Mouse (Mus musculus) embryonic facial prominence, embryonic 15.5 days (tissue): ENCODE measurements around the gene Kif5c. TPM values are rescaled to one million over a fixed set of nuclear protein-coding genes. Genes with fewer than 3 reads are reported as not detected.

Source experiments
- ATAC-seq: fragments of 200-750 bp; cut with Nextera tagmentation; 2 replicates; pipeline ENCODE4 v1.8.0; 2017; ENCODE audit warnings: low read depth, moderate TSS enrichment; ENCODE audit not compliant: insufficient number of reproducible peaks, low FRiP score, low TSS enrichment
- H3K27ac ChIP-seq: fragments of 300-500 bp; sonication (generic); replicated peaks from 2 replicates; pipeline ENCODE4 v1.5.1; 2015; ENCODE audit warnings: mild to moderate bottlenecking, inconsistent platforms
- H3K27me3 ChIP-seq: fragments of 300-500 bp; sonication (generic); 2 replicates; pipeline ENCODE4 v1.6.1; 2015; ENCODE audit warnings: inconsistent platforms
- H3K36me3 ChIP-seq: fragments of 300-500 bp; sonication (generic); 2 replicates; pipeline ENCODE4 v1.6.1; 2015; ENCODE audit warnings: mild to moderate bottlenecking, inconsistent platforms
- H3K4me1 ChIP-seq: fragments of 300-500 bp; sonication (generic); 2 replicates; pipeline ENCODE4 v1.6.1; 2015; ENCODE audit warnings: inconsistent platforms
- H3K4me2 ChIP-seq: fragments of 300-500 bp; sonication (generic); replicated peaks from 2 replicates; pipeline ENCODE4 v1.6.1; 2015; ENCODE audit warnings: mild to moderate bottlenecking, inconsistent platforms
- H3K4me3 ChIP-seq: fragments of 300-500 bp; sonication (generic); replicated peaks from 2 replicates; pipeline ENCODE4 v1.5.1; 2015; ENCODE audit warnings: mild to moderate bottlenecking, inconsistent platforms
- H3K9ac ChIP-seq: fragments of 300-500 bp; sonication (generic); 2 replicates; pipeline ENCODE4 v1.6.1; 2015; ENCODE audit warnings: inconsistent platforms
- H3K9me3 ChIP-seq: fragments of 300-500 bp; sonication (generic); replicated peaks from 2 replicates; pipeline ENCODE4 v1.6.1; 2016; ENCODE audit warnings: inconsistent platforms
- whole genome bisulfite sequencing: fragments of 180-500 bp; shearing (Covaris S2); methylation state at CpG from one replicate; pipeline ENCODE4 v1.1.7; 2015; 5-methylcytosine and 5-hydroxymethylcytosine counted together
- polyA plus RNA-seq: library from polyadenylated mRNA; unstranded; fragments of >200 nt; fragmentation: Nextera tagmentation; extraction: Ambion mirVana; gene quantifications from 2 replicates; pipeline ENCODE4 v1.2.1, GENCODE M21; 2015

Gene Kif5c
- polyA plus RNA-seq, 1 experiment from 2014 or later, result 6.5 TPM

GRCm38 (mm10) chr2:49722331-49722730 is 103.2 kb downstream of the Kif5c start:
- H3K4me3 ChIP-seq, result no peak overlapping the region
- 40% methylated on average over 9 of the region's 9 CpGs for WGBS
- no peaks in the 10 kb centered on the region for H3K27me3 ChIP-seq
- peaks cover 25% of the 10 kb centered on the region for H3K4me1 ChIP-seq
- ATAC-seq, result no peak
- H3K4me2 ChIP-seq, result no peak overlapping the region
- H3K9me3 ChIP-seq, result no peaks in the 10 kb centered on the region
- H3K27ac ChIP-seq, result no peak overlapping the region
- no peaks in the 10 kb centered on the region for H3K36me3 ChIP-seq
- H3K9ac ChIP-seq, result no peak overlapping the region

- 82% methylated on average over 13 of the region's 13 CpGs for WGBS
- no peak for ATAC-seq
- Histone ChIP-seq H3K36me3 (no peaks in the 10 kb centered on the region), H3K27me3 (no peaks in the 10 kb centered on the region), H3K4me3 (no peak overlapping the region), H3K27ac (no peak overlapping the region), H3K4me1 (peaks cover 28% of the 10 kb centered on the region), H3K9ac (no peak overlapping the region), H3K9me3 (no peaks in the 10 kb centered on the region), H3K4me2 (no peak overlapping the region)
Measured at GRCm38 (mm10) chr2:49722983-49723382, 103.9 kb downstream of the Kif5c start.

GRCm38 (mm10) chr2:49726672-49727071 is 107.6 kb downstream of the Kif5c start:
- H3K36me3 ChIP-seq, result no peaks in the 10 kb centered on the region
- no peaks in the 10 kb centered on the region for H3K27me3 ChIP-seq
- no peak for ATAC-seq
- no peaks in the 10 kb centered on the region for H3K9me3 ChIP-seq
- H3K4me3 ChIP-seq, result no peak overlapping the region
- H3K27ac ChIP-seq, result no peak overlapping the region
- H3K9ac ChIP-seq, result no peak overlapping the region
- peaks cover 13% of the 10 kb centered on the region for H3K4me1 ChIP-seq
- H3K4me2 ChIP-seq, result no peak overlapping the region
- 61% methylated on average over 11 of the region's 11 CpGs for WGBS

GRCm38 (mm10) chr2:49727199-49727598 is 108.1 kb downstream of the Kif5c start:
- Histone ChIP-seq H3K4me2 (peak overlapping the region; percentile 28), H3K27ac (no peak overlapping the region), H3K27me3 (no peaks in the 10 kb centered on the region), H3K4me1 (peaks cover 13% of the 10 kb centered on the region), H3K36me3 (no peaks in the 10 kb centered on the region), H3K9ac (no peak overlapping the region), H3K9me3 (no peaks in the 10 kb centered on the region), H3K4me3 (no peak overlapping the region)
- 6% methylated on average over 7 of the region's 7 CpGs for WGBS
- ATAC-seq, result peak; percentile 72

GRCm38 (mm10) chr2:49727686-49728085 is 108.6 kb downstream of the Kif5c start:
- no peak for ATAC-seq
- Histone ChIP-seq H3K9me3 (no peaks in the 10 kb centered on the region), H3K4me3 (no peak overlapping the region), H3K27ac (no peak overlapping the region), H3K36me3 (no peaks in the 10 kb centered on the region), H3K27me3 (no peaks in the 10 kb centered on the region), H3K4me1 (peaks cover 13% of the 10 kb centered on the region), H3K9ac (no peak overlapping the region), H3K4me2 (peak overlapping the region; percentile 28)
- 54% methylated on average over 4 of the region's 4 CpGs for WGBS

GRCm38 (mm10) chr2:49728896-49729610 is 110.0 kb downstream of the Kif5c start:
- 76% methylated on average over 10 of the region's 10 CpGs for WGBS
- no peak overlapping the region for H3K27ac ChIP-seq
- no peak for ATAC-seq
- no peak overlapping the region for H3K4me2 ChIP-seq
- no peak overlapping the region for H3K4me3 ChIP-seq
- no peak overlapping the region for H3K9ac ChIP-seq
- no peaks in the 10 kb centered on the region for H3K9me3 ChIP-seq
- no peaks in the 10 kb centered on the region for H3K27me3 ChIP-seq
- H3K4me1 ChIP-seq, result peaks cover 27% of the 10 kb centered on the region
- no peaks in the 10 kb centered on the region for H3K36me3 ChIP-seq

- no peak for ATAC-seq
- H3K9ac ChIP-seq, result no peak overlapping the region
- H3K4me2 ChIP-seq, result no peak overlapping the region
- 53% methylated on average over 2 of the region's 2 CpGs for WGBS
- no peaks in the 10 kb centered on the region for H3K36me3 ChIP-seq
- H3K27ac ChIP-seq, result no peak overlapping the region
- H3K27me3 ChIP-seq, result no peaks in the 10 kb centered on the region
- H3K9me3 ChIP-seq, result no peaks in the 10 kb centered on the region
- H3K4me3 ChIP-seq, result no peak overlapping the region
- H3K4me1 ChIP-seq, result peaks cover 27% of the 10 kb centered on the region
Measured at GRCm38 (mm10) chr2:49729611-49729969, 110.5 kb downstream of the Kif5c start.

GRCm38 (mm10) chr2:49730183-49730582 is 111.1 kb downstream of the Kif5c start:
- Histone ChIP-seq H3K4me1 (peaks cover 27% of the 10 kb centered on the region), H3K4me3 (no peak overlapping the region), H3K4me2 (no peak overlapping the region), H3K27ac (no peak overlapping the region), H3K9ac (no peak overlapping the region), H3K27me3 (no peaks in the 10 kb centered on the region), H3K36me3 (no peaks in the 10 kb centered on the region), H3K9me3 (no peaks in the 10 kb centered on the region)
- WGBS, result 52% methylated on average over 5 of the region's 5 CpGs
- ATAC-seq, result no peak

GRCm38 (mm10) chr2:49732745-49733655 is 113.9 kb downstream of the Kif5c start:
- peak overlapping the region; percentile 35 for H3K4me3 ChIP-seq
- H3K9me3 ChIP-seq, result no peaks in the 10 kb centered on the region
- ATAC-seq, result no peak
- no peaks in the 10 kb centered on the region for H3K36me3 ChIP-seq
- H3K4me2 ChIP-seq, result peak overlapping the region; percentile 48
- no peak overlapping the region for H3K9ac ChIP-seq
- H3K27ac ChIP-seq, result no peak overlapping the region; the same call in 1 of the 2 replicates
- WGBS, result 27% methylated on average over 11 of the region's 11 CpGs
- peaks cover 15% of the 10 kb centered on the region for H3K4me1 ChIP-seq
- no peaks in the 10 kb centered on the region for H3K27me3 ChIP-seq

GRCm38 (mm10) chr2:49733656-49734008 is 114.5 kb downstream of the Kif5c start:
- Histone ChIP-seq H3K9me3 (no peaks in the 10 kb centered on the region), H3K4me1 (peaks cover 15% of the 10 kb centered on the region), H3K4me2 (peak overlapping the region; percentile 48), H3K27me3 (no peaks in the 10 kb centered on the region), H3K27ac (no peak overlapping the region), H3K4me3 (peak overlapping the region; percentile 35), H3K36me3 (no peaks in the 10 kb centered on the region), H3K9ac (no peak overlapping the region)
- ATAC-seq, result peak; percentile 26; the same call in 1 of the 2 replicates
- 7% methylated on average over 7 of the region's 7 CpGs for WGBS

- peak overlapping the region; percentile 48 for H3K4me2 ChIP-seq
- H3K9me3 ChIP-seq, result no peaks in the 10 kb centered on the region
- ATAC-seq, result 0 out of 2 replicates have a peak, but pooled peaks have one; percentile 31
- H3K27ac ChIP-seq, result no peak overlapping the region
- H3K4me3 ChIP-seq, result peak overlapping the region; percentile 35
- no peaks in the 10 kb centered on the region for H3K27me3 ChIP-seq
- 26% methylated on average over 7 of the region's 7 CpGs for WGBS
- no peak overlapping the region for H3K9ac ChIP-seq
- H3K4me1 ChIP-seq, result peaks cover 15% of the 10 kb centered on the region
- H3K36me3 ChIP-seq, result no peaks in the 10 kb centered on the region
Measured at GRCm38 (mm10) chr2:49734013-49734780, 115.1 kb downstream of the Kif5c start.
